Mouse (Mus musculus) ES-Bruce4 (cell line): ENCODE results near the gene Cdc25b.

Experiments used
- CTCF ChIP-seq: IDR thresholded peaks from one replicate; pipeline ENCODE4 v1.8.1; 2011; ENCODE audit warnings: low read depth, low read length
- POLR2A ChIP-seq: IDR thresholded peaks from one replicate; pipeline ENCODE4 v1.8.1; 2011; ENCODE audit warnings: low read length; ENCODE audit not compliant: insufficient read depth

DNA sequence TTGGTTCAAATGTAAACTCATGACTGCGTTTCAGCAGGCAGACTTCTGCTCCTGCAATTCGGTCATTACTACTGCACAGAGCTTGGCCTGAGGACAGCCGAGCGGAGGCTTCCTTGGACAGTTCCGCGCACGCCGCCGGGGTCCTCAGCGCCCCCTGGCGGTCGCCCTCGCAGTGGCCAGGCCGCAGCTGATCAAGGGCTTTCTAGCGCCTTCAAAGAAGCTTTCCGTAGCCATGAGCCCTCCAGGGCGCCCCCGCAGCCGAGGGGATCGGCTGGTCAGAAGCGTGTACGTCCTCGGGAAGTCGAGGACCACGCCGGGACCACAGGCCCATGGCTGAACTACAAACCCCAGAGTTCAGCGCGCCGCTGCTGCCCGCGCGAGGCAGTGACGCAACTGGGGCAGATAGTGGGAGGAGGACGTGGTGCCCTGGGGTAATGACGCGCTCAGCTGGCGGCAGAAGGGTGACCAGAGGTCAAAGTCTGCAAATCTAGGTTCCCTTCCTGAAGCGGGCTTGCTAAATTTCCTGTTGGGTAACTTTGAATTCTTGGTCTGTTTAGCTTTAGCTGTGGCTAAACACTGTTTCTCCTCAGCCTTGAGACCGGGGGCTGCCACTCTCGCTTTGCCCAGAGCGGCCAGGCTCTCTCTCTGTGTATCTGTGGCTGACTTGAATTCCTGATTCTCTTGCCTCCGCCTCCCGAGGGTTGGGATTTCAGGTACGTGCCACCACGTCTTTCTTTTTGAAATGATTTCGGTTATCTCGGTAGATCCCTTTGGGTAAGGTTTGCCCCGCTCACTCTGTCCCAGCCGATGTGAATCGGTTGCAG lies 23.4 kb downstream of the Cdc25b start:
- peak; percentile 70 for TF ChIP-seq CTCF
- TF ChIP-seq POLR2A: no peak
